Mouse (Mus musculus): ENCODE results near the gene Alg9. TPM values are rescaled to one million over a fixed set of nuclear protein-coding genes. Genes with fewer than 3 reads are reported as not detected.

Alg9 gene
- polyA plus RNA-seq, 2 experiments = 33.2 to 35.9 TPM

DNA sequence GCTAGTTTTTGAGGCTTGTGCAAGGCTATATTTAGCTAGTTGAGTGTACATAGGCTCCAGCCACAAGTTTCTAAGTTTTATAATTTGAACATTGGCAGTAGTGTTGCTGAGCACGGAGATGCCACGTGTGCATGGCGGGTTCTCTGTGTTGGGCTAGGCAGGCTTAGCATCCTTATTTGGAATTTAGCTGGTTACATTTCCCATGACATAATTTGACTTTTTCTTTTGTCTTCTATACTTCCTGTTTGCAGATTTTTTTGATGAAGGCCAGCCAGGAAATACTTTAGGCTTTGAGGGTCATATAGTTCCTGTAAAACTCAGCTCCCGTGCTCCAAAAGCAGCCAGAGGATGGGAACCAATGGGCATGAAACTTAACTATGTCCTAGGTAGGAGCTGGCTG, 89.0 kb downstream of the Alg9 start:
- DNase-seq (ENCODE audit: low spot score) (no peak), ATAC-seq (ENCODE audit: low FRiP score, low read depth) (no peak)
- Histone ChIP-seq H3K27me3 (ENCODE audit: control insufficient read depth, insufficient read depth, low read length) (no peaks in the 10 kb centered on the region), H3K9me3 (ENCODE audit: control insufficient read depth, low read length) (no peaks in the 10 kb centered on the region), H3K27ac (replicated peaks; ENCODE audit: low read depth, low read length) (0 out of 2 replicates have a peak overlapping the region, but pooled peaks have one; percentile 8), H3K4me1 (ENCODE audit: control insufficient read depth, insufficient read depth, low read length) (no peaks in the 10 kb centered on the region), H3K4me3 (replicated peaks; ENCODE audit: low read length) (no peak overlapping the region), H3K4me2 (replicated peaks; ENCODE audit: low read depth, low read length, severe bottlenecking) (no peak overlapping the region), H3K36me3 (ENCODE audit: control insufficient read depth, insufficient read depth, low read length) (peaks cover 94% of the 10 kb centered on the region), H3K9ac (ENCODE audit: low read depth, low read length, severe bottlenecking) (no peak overlapping the region)
- 91% methylated on average over 4 of the region's 4 CpGs for WGBS
- no peak for TF ChIP-seq POLR2A (IDR thresholded peaks at IDR 0.05; ENCODE audit: borderline replicate concordance, extremely low read depth, insufficient read depth, insufficient read length)

DNA sequence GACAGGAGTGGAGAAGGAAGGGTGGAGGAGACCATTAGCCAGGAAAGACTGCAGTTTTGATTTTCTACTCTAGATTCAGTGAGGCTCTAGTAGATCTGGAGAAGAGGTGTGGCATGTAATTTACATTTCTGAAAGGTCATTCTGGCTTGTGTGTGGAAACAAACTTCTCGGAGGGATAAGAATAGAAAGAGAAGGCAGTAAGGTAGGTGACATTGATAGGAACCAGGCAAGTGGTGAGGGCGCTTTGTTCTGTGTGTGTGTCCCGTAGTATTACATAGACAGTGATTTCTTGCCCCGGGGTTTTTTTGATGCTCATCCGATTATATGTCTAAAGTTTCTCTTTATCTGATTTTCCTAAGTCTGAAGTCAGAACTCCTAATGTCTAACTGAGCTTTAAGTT, 90.1 kb downstream of the Alg9 start:
- no peaks in the 10 kb centered on the region for H3K9me3 ChIP-seq (ENCODE audit: control insufficient read depth, low read length)
- peaks cover 94% of the 10 kb centered on the region for H3K36me3 ChIP-seq (ENCODE audit: control insufficient read depth, insufficient read depth, low read length)
- no peak overlapping the region for H3K4me3 ChIP-seq (replicated peaks; ENCODE audit: low read length)
- H3K27ac ChIP-seq (replicated peaks; ENCODE audit: low read depth, low read length) = no peak overlapping the region
- DNase-seq (ENCODE audit: low spot score) (no peak), ATAC-seq (ENCODE audit: low FRiP score, low read depth) (no peak)
- TF ChIP-seq POLR2A (IDR thresholded peaks at IDR 0.05; ENCODE audit: borderline replicate concordance, extremely low read depth, insufficient read depth, insufficient read length) = no peak
- H3K27me3 ChIP-seq (ENCODE audit: control insufficient read depth, insufficient read depth, low read length) = no peaks in the 10 kb centered on the region
- H3K4me1 ChIP-seq (ENCODE audit: control insufficient read depth, insufficient read depth, low read length) = no peaks in the 10 kb centered on the region
- WGBS = 84% methylated on average over 5 of the region's 5 CpGs
- H3K9ac ChIP-seq (ENCODE audit: low read depth, low read length, severe bottlenecking) = no peak overlapping the region
- H3K4me2 ChIP-seq (replicated peaks; ENCODE audit: low read depth, low read length, severe bottlenecking) = no peak overlapping the region

DNA sequence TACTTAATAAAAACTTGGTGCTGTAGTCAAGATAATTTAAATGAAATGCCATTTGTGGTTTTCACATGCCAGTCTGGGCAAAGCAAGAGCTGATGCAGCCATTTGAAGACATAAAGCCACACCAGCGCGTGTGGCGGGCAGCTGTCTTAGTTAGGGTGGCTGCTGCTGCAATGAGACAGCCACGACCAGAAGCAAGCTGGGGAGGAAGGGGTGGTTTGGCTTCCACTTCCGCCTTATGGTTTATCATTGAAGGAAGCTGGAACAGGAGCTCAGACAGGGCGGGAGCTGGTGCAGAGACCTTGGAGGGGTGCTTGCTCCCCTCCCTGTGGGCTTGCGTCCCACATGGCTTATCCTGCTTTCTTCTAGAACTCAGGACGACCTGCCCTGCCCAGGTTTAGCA, 91.0 kb downstream of the Alg9 start:
- no peak for DNase-seq (ENCODE audit: low spot score)
- no peak for TF ChIP-seq POLR2A (IDR thresholded peaks at IDR 0.05; ENCODE audit: borderline replicate concordance, extremely low read depth, insufficient read depth, insufficient read length)
- peaks cover 95% of the 10 kb centered on the region for H3K36me3 ChIP-seq (ENCODE audit: control insufficient read depth, insufficient read depth, low read length)
- H3K4me2 ChIP-seq (replicated peaks; ENCODE audit: low read depth, low read length, severe bottlenecking) = no peak overlapping the region
- no peak overlapping the region for H3K9ac ChIP-seq (ENCODE audit: low read depth, low read length, severe bottlenecking)
- no peaks in the 10 kb centered on the region for H3K27me3 ChIP-seq (ENCODE audit: control insufficient read depth, insufficient read depth, low read length)
- WGBS = 87% methylated on average over 8 of the region's 8 CpGs
- no peaks in the 10 kb centered on the region for H3K4me1 ChIP-seq (ENCODE audit: control insufficient read depth, insufficient read depth, low read length)
- H3K4me3 ChIP-seq (replicated peaks; ENCODE audit: low read length) = no peak overlapping the region
- no peaks in the 10 kb centered on the region for H3K9me3 ChIP-seq (ENCODE audit: control insufficient read depth, low read length)
- no peak for ATAC-seq (ENCODE audit: low FRiP score, low read depth)
- H3K27ac ChIP-seq (replicated peaks; ENCODE audit: low read depth, low read length) = no peak overlapping the region

DNA sequence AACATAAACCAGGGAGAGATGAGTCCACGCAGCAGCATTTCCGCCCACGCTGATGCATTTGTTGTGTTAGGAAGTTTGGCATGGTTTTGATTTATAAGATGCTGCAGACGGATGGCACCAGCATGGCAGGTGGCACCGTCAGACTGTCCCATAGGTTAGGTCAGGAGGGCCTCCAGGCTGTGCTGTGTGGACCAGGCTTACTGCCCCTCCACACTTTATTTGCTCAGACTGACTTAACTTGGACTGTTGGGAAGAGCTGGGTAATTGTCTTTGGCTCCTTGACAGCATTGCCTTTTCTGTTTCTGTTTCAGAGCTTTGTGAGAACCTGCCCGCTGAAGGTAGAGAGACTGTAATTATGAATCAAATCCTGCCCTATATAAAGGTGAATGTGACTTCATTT, 92.2 kb downstream of the Alg9 start:
- H3K4me3 ChIP-seq (replicated peaks; ENCODE audit: low read length) = no peak overlapping the region
- ATAC-seq (ENCODE audit: low FRiP score, low read depth) (no peak), DNase-seq (ENCODE audit: low spot score) (no peak)
- H3K36me3 ChIP-seq (ENCODE audit: control insufficient read depth, insufficient read depth, low read length) = peaks cover 87% of the 10 kb centered on the region
- H3K27me3 ChIP-seq (ENCODE audit: control insufficient read depth, insufficient read depth, low read length) = no peaks in the 10 kb centered on the region
- no peaks in the 10 kb centered on the region for H3K4me1 ChIP-seq (ENCODE audit: control insufficient read depth, insufficient read depth, low read length)
- TF ChIP-seq POLR2A (IDR thresholded peaks at IDR 0.05; ENCODE audit: borderline replicate concordance, extremely low read depth, insufficient read depth, insufficient read length) = no peak
- H3K9ac ChIP-seq (ENCODE audit: low read depth, low read length, severe bottlenecking) = no peak overlapping the region
- H3K9me3 ChIP-seq (ENCODE audit: control insufficient read depth, low read length) = no peaks in the 10 kb centered on the region
- no peak overlapping the region for H3K27ac ChIP-seq (replicated peaks; ENCODE audit: low read depth, low read length)
- no peak overlapping the region for H3K4me2 ChIP-seq (replicated peaks; ENCODE audit: low read depth, low read length, severe bottlenecking)
- 92% methylated on average over 6 of the region's 6 CpGs for WGBS

DNA sequence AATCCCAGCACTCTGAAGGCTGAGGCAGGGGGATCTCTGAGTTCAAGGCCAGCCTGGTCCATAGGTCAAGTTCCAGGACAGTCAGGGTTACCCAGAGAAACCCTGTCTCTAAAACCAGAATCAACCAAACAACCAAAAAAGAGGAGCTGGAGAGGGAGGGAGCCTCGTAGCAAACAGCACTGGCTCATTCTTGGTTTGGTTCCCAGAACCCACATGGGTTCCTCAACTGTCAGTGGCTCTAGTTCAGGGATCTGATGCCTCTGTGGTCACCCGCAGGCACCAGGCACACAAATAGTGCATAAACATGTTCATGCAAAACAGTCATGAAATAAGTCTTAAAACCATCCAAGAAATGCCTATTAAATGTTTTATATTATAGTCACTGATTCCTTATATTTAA, 93.4 kb downstream of the Alg9 start:
- Histone ChIP-seq H3K36me3 (ENCODE audit: control insufficient read depth, insufficient read depth, low read length) (peaks cover 85% of the 10 kb centered on the region), H3K27ac (replicated peaks; ENCODE audit: low read depth, low read length) (no peak overlapping the region), H3K4me2 (replicated peaks; ENCODE audit: low read depth, low read length, severe bottlenecking) (no peak overlapping the region), H3K4me1 (ENCODE audit: control insufficient read depth, insufficient read depth, low read length) (no peaks in the 10 kb centered on the region), H3K9me3 (ENCODE audit: control insufficient read depth, low read length) (no peaks in the 10 kb centered on the region), H3K27me3 (ENCODE audit: control insufficient read depth, insufficient read depth, low read length) (no peaks in the 10 kb centered on the region), H3K4me3 (replicated peaks; ENCODE audit: low read length) (no peak overlapping the region), H3K9ac (ENCODE audit: low read depth, low read length, severe bottlenecking) (no peak overlapping the region)
- DNase-seq (ENCODE audit: low spot score) (no peak), ATAC-seq (ENCODE audit: low FRiP score, low read depth) (no peak)
- no peak for TF ChIP-seq POLR2A (IDR thresholded peaks at IDR 0.05; ENCODE audit: borderline replicate concordance, extremely low read depth, insufficient read depth, insufficient read length)
- 77% methylated on average over 2 of the region's 2 CpGs for WGBS

DNA sequence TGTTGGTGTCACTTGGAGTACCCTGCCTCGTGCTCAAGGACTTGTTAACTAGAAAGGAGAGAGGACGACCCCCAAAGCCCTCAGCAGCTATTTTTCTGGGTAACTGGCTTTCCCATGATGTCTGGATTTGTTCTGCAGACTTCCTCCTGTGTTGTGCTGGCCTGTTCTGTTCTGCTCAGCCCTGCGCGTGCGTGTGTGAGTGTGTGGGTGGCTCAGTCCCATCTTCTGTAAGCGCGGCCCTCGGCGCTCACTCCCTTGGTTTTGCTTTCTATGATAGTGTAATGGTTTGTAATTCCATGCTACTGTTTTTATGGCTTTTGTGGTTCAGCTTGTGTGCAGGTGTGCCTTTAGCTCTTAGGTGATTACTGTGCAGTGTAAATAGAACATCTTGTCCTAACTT, 98.4 kb downstream of the Alg9 start:
- TF ChIP-seq POLR2A (IDR thresholded peaks at IDR 0.05; ENCODE audit: borderline replicate concordance, extremely low read depth, insufficient read depth, insufficient read length) = no peak
- Histone ChIP-seq H3K4me2 (replicated peaks; ENCODE audit: low read depth, low read length, severe bottlenecking) (no peak overlapping the region), H3K9ac (ENCODE audit: low read depth, low read length, severe bottlenecking) (no peak overlapping the region), H3K27ac (replicated peaks; ENCODE audit: low read depth, low read length) (no peak overlapping the region), H3K4me3 (replicated peaks; ENCODE audit: low read length) (no peak overlapping the region), H3K27me3 (ENCODE audit: control insufficient read depth, insufficient read depth, low read length) (no peaks in the 10 kb centered on the region), H3K36me3 (ENCODE audit: control insufficient read depth, insufficient read depth, low read length) (peaks cover 76% of the 10 kb centered on the region), H3K9me3 (ENCODE audit: control insufficient read depth, low read length) (no peaks in the 10 kb centered on the region), H3K4me1 (ENCODE audit: control insufficient read depth, insufficient read depth, low read length) (no peaks in the 10 kb centered on the region)
- no peak for DNase-seq (ENCODE audit: low spot score)
- ATAC-seq (ENCODE audit: low FRiP score, low read depth) = no peak
- 92% methylated on average over 9 of the region's 9 CpGs for WGBS
